Mouse (Mus musculus) liver, embryonic 16.5 days (tissue): ENCODE data around the gene Nup210. TPM values are rescaled to one million over a fixed set of nuclear protein-coding genes. Genes with fewer than 3 reads are reported as not detected.

Source experiments
- ATAC-seq: fragments of 200-750 bp; cut with Nextera tagmentation; 2 replicates; pipeline ENCODE4 v1.8.0; 2017; ENCODE audit warnings: low read depth, mild to moderate bottlenecking, moderate number of reproducible peaks, moderate library complexity
- H3K27ac ChIP-seq: fragments of 300-500 bp; sonication (generic); 2 replicates; pipeline ENCODE4 v1.5.1; 2014; ENCODE audit warnings: mild to moderate bottlenecking, low read length
- H3K27me3 ChIP-seq: fragments of 300-500 bp; sonication (generic); 2 replicates; pipeline ENCODE4 v1.6.1; 2014; ENCODE audit warnings: low read depth, low read length, mixed read lengths; ENCODE audit not compliant: control insufficient read depth, insufficient read depth
- H3K36me3 ChIP-seq: fragments of 300-500 bp; sonication (generic); 2 replicates; pipeline ENCODE4 v1.6.1; 2014; ENCODE audit warnings: mild to moderate bottlenecking; ENCODE audit not compliant: control insufficient read depth, insufficient read depth
- H3K4me1 ChIP-seq: fragments of 300-500 bp; sonication (generic); 2 replicates; pipeline ENCODE4 v1.6.1; 2014; ENCODE audit warnings: low read depth, low read length, mixed read lengths; ENCODE audit not compliant: control insufficient read depth
- H3K4me2 ChIP-seq: fragments of 300-500 bp; sonication (generic); 2 replicates; pipeline ENCODE4 v1.6.1; 2014; ENCODE audit warnings: low read depth, low read length, mixed read lengths
- H3K4me3 ChIP-seq: fragments of 300-500 bp; sonication (generic); 2 replicates; pipeline ENCODE4 v1.5.1; 2014; ENCODE audit warnings: low read depth, mild to moderate bottlenecking, low read length
- H3K9ac ChIP-seq: fragments of 300-500 bp; sonication (generic); 2 replicates; pipeline ENCODE4 v1.6.1; 2014; ENCODE audit warnings: low read depth, low read length
- H3K9me3 ChIP-seq: fragments of 300-500 bp; sonication (generic); replicated peaks from 2 replicates; pipeline ENCODE4 v1.6.1; 2016; ENCODE audit warnings: low read length; ENCODE audit not compliant: control insufficient read depth
- WGBS: fragments of 180-500 bp; shearing (Covaris S2); extraction: QIAGEN DNeasy Blood & Tissue Kit; methylation state at CpG from one replicate; pipeline ENCODE4 v1.1.7; 2014; ENCODE audit not compliant: insufficient replicate concordance; 5-methylcytosine and 5-hydroxymethylcytosine counted together
- polyA plus RNA-seq: library from polyadenylated mRNA; unstranded; fragments of >200 nt; fragmentation: Nextera tagmentation; extraction: Ambion mirVana; gene quantifications from 2 replicates; pipeline ENCODE4 v1.2.1, GENCODE M21; 2015

The Nup210 gene
- polyA plus RNA-seq, 1 experiment from 2014 or later, result 33.2 TPM

GRCm38 (mm10) chr6:91159047-91159446 lies 42.4 kb upstream of the Nup210 start:
- ATAC-seq, result peak; percentile 15; the same call in 1 of the 2 replicates
- Histone ChIP-seq H3K9ac (peak overlapping the region; percentile 47), H3K4me2 (peak overlapping the region; percentile 93), H3K36me3 (no peaks in the 10 kb centered on the region), H3K4me1 (peaks cover 91% of the 10 kb centered on the region), H3K27ac (peak overlapping the region; percentile 71), H3K4me3 (peak overlapping the region; percentile 31), H3K27me3 (no peaks in the 10 kb centered on the region), H3K9me3 (no peaks in the 10 kb centered on the region)
- 37% methylated on average over 9 of the region's 9 CpGs for whole genome bisulfite sequencing

- H3K27ac ChIP-seq, result peak overlapping the region; percentile 63
- no peaks in the 10 kb centered on the region for H3K36me3 ChIP-seq
- ATAC-seq, result no peak
- peak overlapping the region; percentile 93 for H3K4me2 ChIP-seq
- peaks cover 87% of the 10 kb centered on the region for H3K4me1 ChIP-seq
- 59% methylated on average over 6 of the region's 6 CpGs for WGBS
- H3K9me3 ChIP-seq, result no peaks in the 10 kb centered on the region
- H3K27me3 ChIP-seq, result peaks cover 4% of the 10 kb centered on the region
- peak overlapping the region; percentile 75 for H3K4me3 ChIP-seq
- peak overlapping the region; percentile 82 for H3K9ac ChIP-seq
These were observed 40.6 kb upstream of the Nup210 start for GRCm38 (mm10) chr6:91157237-91157570.

GRCm38 (mm10) chr6:91156554-91157236 lies 40.1 kb upstream of the Nup210 start, which contains the start of gene Hdac11:
Hdac11 (plus strand) TSS chr6:91156665.
- H3K4me3 ChIP-seq, result peak within 1 kb of the TSS; percentile 75
- H3K27me3 ChIP-seq, result peaks cover 4% of the 10 kb centered on the region
- H3K4me1 ChIP-seq, result peaks cover 81% of the 10 kb centered on the region
- H3K27ac ChIP-seq, result peak within 1 kb of the TSS; percentile 63
- H3K4me2 ChIP-seq, result peak within 1 kb of the TSS; percentile 93
- no peaks in the 10 kb centered on the region for H3K9me3 ChIP-seq
- ATAC-seq, result peak; percentile 99
- H3K36me3 ChIP-seq, result no peaks in the 10 kb centered on the region
- WGBS, result 2% methylated on average over 41 of the region's 42 CpGs
- H3K9ac ChIP-seq, result peak within 1 kb of the TSS; percentile 82

GRCm38 (mm10) chr6:91156062-91156461 lies 39.4 kb upstream of the Nup210 start:
- H3K9ac ChIP-seq, result 0 out of 2 replicates have a peak overlapping the region, but pooled peaks have one; percentile 13
- ATAC-seq, result no peak
- H3K9me3 ChIP-seq, result no peaks in the 10 kb centered on the region
- peak overlapping the region; percentile 75 for H3K4me3 ChIP-seq
- peak overlapping the region; percentile 61 for H3K27ac ChIP-seq
- peaks cover 4% of the 10 kb centered on the region for H3K27me3 ChIP-seq
- H3K4me2 ChIP-seq, result peak overlapping the region; percentile 93
- 15% methylated on average over 4 of the region's 4 CpGs for WGBS
- peaks cover 79% of the 10 kb centered on the region for H3K4me1 ChIP-seq
- H3K36me3 ChIP-seq, result no peaks in the 10 kb centered on the region

GRCm38 (mm10) chr6:91155286-91155685 lies 38.7 kb upstream of the Nup210 start:
- Histone ChIP-seq H3K27me3 (peaks cover 4% of the 10 kb centered on the region), H3K36me3 (no peaks in the 10 kb centered on the region), H3K4me3 (no peak overlapping the region), H3K4me2 (no peak overlapping the region), H3K9ac (no peak overlapping the region), H3K9me3 (no peaks in the 10 kb centered on the region), H3K4me1 (peaks cover 71% of the 10 kb centered on the region), H3K27ac (peak overlapping the region; percentile 61)
- 56% methylated on average over 3 of the region's 3 CpGs for WGBS
- ATAC-seq, result no peak

GRCm38 (mm10) chr6:91154685-91155084 lies 38.1 kb upstream of the Nup210 start:
- Histone ChIP-seq H3K36me3 (no peaks in the 10 kb centered on the region), H3K4me2 (no peak overlapping the region), H3K4me1 (peaks cover 65% of the 10 kb centered on the region), H3K27me3 (peaks cover 4% of the 10 kb centered on the region), H3K4me3 (no peak overlapping the region), H3K27ac (no peak overlapping the region), H3K9me3 (no peaks in the 10 kb centered on the region), H3K9ac (no peak overlapping the region)
- 44% methylated on average over 4 of the region's 4 CpGs for WGBS
- ATAC-seq, result no peak

- peaks cover 4% of the 10 kb centered on the region for H3K27me3 ChIP-seq
These were observed 37.0 kb upstream of the Nup210 start for GRCm38 (mm10) chr6:91153549-91154064.

GRCm38 (mm10) chr6:91152892-91153548 lies 36.4 kb upstream of the Nup210 start:
- peaks cover 4% of the 10 kb centered on the region for H3K27me3 ChIP-seq
- H3K9me3 ChIP-seq, result no peaks in the 10 kb centered on the region
- peak overlapping the region; percentile 38 for H3K9ac ChIP-seq
- H3K27ac ChIP-seq, result no peak overlapping the region
- H3K4me2 ChIP-seq, result peak overlapping the region; percentile 53; the same call in 1 of the 2 replicates
- peaks cover 51% of the 10 kb centered on the region for H3K4me1 ChIP-seq
- peak overlapping the region; percentile 39 for H3K4me3 ChIP-seq
- H3K36me3 ChIP-seq, result no peaks in the 10 kb centered on the region
- 31% methylated on average over 7 of the region's 7 CpGs for WGBS
- ATAC-seq, result no peak

More at GRCm38 (mm10) chr6:91153549-91154064, 37.0 kb upstream of the Nup210 start:
- 7% methylated on average over 10 of the region's 10 CpGs for WGBS
- H3K4me2 ChIP-seq, result peak overlapping the region; percentile 53
- H3K4me1 ChIP-seq, result peaks cover 55% of the 10 kb centered on the region
- no peak for ATAC-seq
- H3K9me3 ChIP-seq, result no peaks in the 10 kb centered on the region
- H3K9ac ChIP-seq, result peak overlapping the region; percentile 38
- no peak overlapping the region for H3K27ac ChIP-seq
- H3K4me3 ChIP-seq, result peak overlapping the region; percentile 39
- no peaks in the 10 kb centered on the region for H3K36me3 ChIP-seq
